Comparison of ENCODE assay signal across 13 mouse cellular contexts in the genomic region with DNA sequence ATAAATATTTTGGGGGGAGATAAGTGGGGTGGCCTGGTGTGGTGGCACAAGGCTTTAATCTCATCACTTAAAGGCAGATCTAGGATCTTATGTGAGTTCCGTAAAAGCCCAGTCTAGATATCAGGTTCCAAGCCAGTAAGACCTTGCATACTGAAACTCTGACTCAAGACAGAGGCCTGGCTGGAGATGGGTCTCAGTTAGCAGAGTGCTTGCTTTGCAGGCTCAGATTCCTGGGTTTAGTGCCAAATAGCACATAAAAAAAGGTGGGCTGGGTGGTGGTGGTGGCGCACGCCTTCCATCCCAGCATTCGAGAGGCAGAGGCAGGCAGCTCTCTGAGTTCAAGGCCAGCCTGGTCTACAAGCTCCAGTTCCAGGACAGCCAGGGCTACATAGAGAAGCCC. TPM values are rescaled to one million over a fixed set of nuclear protein-coding genes. Genes with fewer than 3 reads are reported as not detected.
A peak's percentile ranks its signal among the peaks of the same experiment; 100 is the strongest.
DNase-seq lines count a peak whose midpoint lies in the region; ATAC-seq and TF ChIP-seq lines count a peak whose summit lies in the region.
"Had no signal": no experiment of that assay in that cellular context is flagged by ENCODE, and none has a peak within 500 bp of the region (broad histone marks: within the 10 kb centered on the region; RNA-seq: fewer than 3 reads in every experiment).

No protein-coding gene starts in this region.

- no peak overlapping the region for H3K4me3 ChIP-seq in heart, postnatal 0 days (ENCODE audit: low read depth, low read length)
- H3K4me3 ChIP-seq in neural tube, embryonic 11.5 days (ENCODE audit: low read depth, low read length): no peak overlapping the region
- H3K4me3 ChIP-seq: hindbrain, embryonic 13.5 days; neural tube, embryonic 13.5 days had no signal

- intact Hi-C loops in heart, postnatal 10 days (cut with DNase I): no loop called here

- no peak for ATAC-seq in heart, postnatal 0 days (ENCODE audit: insufficient read depth, low read depth)
- ATAC-seq in neural tube, embryonic 11.5 days (ENCODE audit: insufficient read depth, low FRiP score, low TSS enrichment): no peak
- ATAC-seq in CD4-positive, CD25-positive, alpha-beta regulatory T cell, adult 4 months: no peak
- ATAC-seq in megakaryocyte progenitor cell, adult 5-6 weeks (replicated peaks; ENCODE audit: poor library complexity): no peak

- H3K4me2 ChIP-seq in heart, postnatal 0 days (ENCODE audit: low read depth, low read length): no peak overlapping the region
- no peak overlapping the region for H3K4me2 ChIP-seq in neural tube, embryonic 11.5 days (ENCODE audit: low read depth)
- H3K4me2 ChIP-seq: hindbrain, embryonic 13.5 days; neural tube, embryonic 13.5 days had no signal

- H3K27ac ChIP-seq in heart, postnatal 0 days (ENCODE audit: low read depth): peak overlapping the region; percentile 95
- H3K27ac ChIP-seq in neural tube, embryonic 11.5 days (ENCODE audit: low read depth, low read length): no peak overlapping the region
- H3K27ac ChIP-seq: hindbrain, embryonic 13.5 days had no signal

- TF ChIP-seq EP300 in heart, postnatal 0 days (IDR thresholded peaks at IDR 0.05; ENCODE audit: low read depth): no peak

- no peaks in the 10 kb centered on the region for H3K27me3 ChIP-seq in heart, postnatal 0 days (ENCODE audit: control insufficient read depth, insufficient read depth, low read length)
- no peaks in the 10 kb centered on the region for H3K27me3 ChIP-seq in neural tube, embryonic 11.5 days (ENCODE audit: control insufficient read depth, insufficient read depth, low read length)
- H3K27me3 ChIP-seq: hindbrain, embryonic 13.5 days; neural tube, embryonic 13.5 days had no signal

- H3K4me1 ChIP-seq in heart, postnatal 0 days (ENCODE audit: control insufficient read depth, insufficient read depth): peaks cover 21% of the 10 kb centered on the region
- peaks cover 8% of the 10 kb centered on the region for H3K4me1 ChIP-seq in neural tube, embryonic 11.5 days (ENCODE audit: control insufficient read depth, insufficient read depth, low read length)

- 0 out of 2 replicates have a peak overlapping the region, but pooled peaks have one; percentile 26 for H3K9ac ChIP-seq in heart, postnatal 0 days (replicated peaks; ENCODE audit: low read depth, low read length)
- H3K9ac ChIP-seq in neural tube, embryonic 11.5 days (ENCODE audit: low read length): no peak overlapping the region
- H3K9ac ChIP-seq: hindbrain, embryonic 13.5 days; neural tube, embryonic 13.5 days had no signal

- H3K9me3 ChIP-seq in heart, postnatal 0 days (replicated peaks; ENCODE audit: control insufficient read depth, low read length): no peaks in the 10 kb centered on the region
- H3K9me3 ChIP-seq in neural tube, embryonic 11.5 days (ENCODE audit: control insufficient read depth, low read length): no peaks in the 10 kb centered on the region
- H3K9me3 ChIP-seq: hindbrain, embryonic 13.5 days; neural tube, embryonic 13.5 days had no signal

- peak; percentile 25 for DNase-seq in adrenal gland, postnatal 14 days
- DNase-seq in adrenal gland, adult 2 months: no peak
- DNase-seq in heart, postnatal 0 days (ENCODE audit: low spot score): no peak
- no peak for DNase-seq in heart, postnatal 10 days
- DNase-seq in neural tube, embryonic 11.5 days (ENCODE audit: low spot score): peak; percentile 2
- DNase-seq in neural tube, embryonic 10.5 days (ENCODE audit: extremely low spot score, low spot score): no peak

- no peaks in the 10 kb centered on the region for H3K36me3 ChIP-seq in heart, postnatal 0 days (replicated peaks; ENCODE audit: control insufficient read depth, insufficient read depth, low read length)
- H3K36me3 ChIP-seq in neural tube, embryonic 11.5 days (ENCODE audit: control insufficient read depth, insufficient read depth, low read length): no peaks in the 10 kb centered on the region
- H3K36me3 ChIP-seq: hindbrain, embryonic 13.5 days; neural tube, embryonic 13.5 days had no signal

- TF ChIP-seq CTCF in heart, postnatal 0 days (IDR thresholded peaks at IDR 0.05; ENCODE audit: low read depth): no peak

- WGBS in heart, postnatal 0 days: 92% methylated on average over 4 of the region's 4 CpGs
- WGBS in neural tube, embryonic 11.5 days: 96% methylated on average over 4 of the region's 4 CpGs

RNA-seq across cellular contexts. Expression of a gene that starts 43.7 kb away (rescaled TPM):
- total RNA-seq in adrenal gland, postnatal 14 days (2021): not detected in 2 replicates
- not detected for total RNA-seq in adrenal gland, adult 2 months (2021)
- polyA plus RNA-seq in adrenal gland, adult 2 months (2012; rRNA removed): not detected in 2 replicates
- not detected in 2 replicates for total RNA-seq in heart, postnatal 0 days (2014; rRNA removed; ENCODE audit: low replicate concordance)
- not detected in 2 replicates for polyA plus RNA-seq in heart, postnatal 0 days (2015; fragmentation: Nextera tagmentation; extraction: Ambion mirVana)
- not detected for total RNA-seq in heart, postnatal 10 days (2021)
- polyA plus RNA-seq in neural tube, embryonic 11.5 days (2014; fragmentation: Nextera tagmentation; extraction: Ambion mirVana): not detected in 2 replicates
- not detected for polyA plus RNA-seq in CD4-positive, CD25-positive, alpha-beta regulatory T cell, adult 4 months (2017; shearing (Covaris generic))
- not detected in 2 replicates for total RNA-seq in megakaryocyte progenitor cell, adult 5-6 weeks (2015)
- total RNA-seq in megakaryocyte progenitor cell, adult 5-6 weeks (2017): not detected in 2 replicates
- total RNA-seq: adrenal gland, adult 18-20 months; left cerebral cortex, postnatal 14 days had no signal
- polyA plus RNA-seq: frontal cortex, adult 2 months; hindbrain, embryonic 13.5 days; neural tube, embryonic 13.5 days had no signal

RNA-seq across cellular contexts. Expression of a gene that starts 43.8 kb away (rescaled TPM):
- total RNA-seq in adrenal gland, postnatal 14 days (2021): not detected in 2 replicates
- total RNA-seq in adrenal gland, adult 2 months (2021): not detected
- polyA plus RNA-seq in adrenal gland, adult 2 months (2012; rRNA removed): 0.17 and 0.18 TPM in 2 replicates
- total RNA-seq in heart, postnatal 0 days (2014; rRNA removed; ENCODE audit: low replicate concordance): 0.31 TPM in 1 of 2 replicates, not detected in the other
- polyA plus RNA-seq in heart, postnatal 0 days (2015; fragmentation: Nextera tagmentation; extraction: Ambion mirVana): not detected in 2 replicates
- not detected for total RNA-seq in heart, postnatal 10 days (2021)
- 0.35 TPM in 1 of 2 replicates, not detected in the other for polyA plus RNA-seq in neural tube, embryonic 11.5 days (2014; fragmentation: Nextera tagmentation; extraction: Ambion mirVana)
- polyA plus RNA-seq in CD4-positive, CD25-positive, alpha-beta regulatory T cell, adult 4 months (2017; shearing (Covaris generic)): 1 to 10 TPM; 1.5 to 4.0 TPM
- 1.0 TPM in 1 of 2 replicates, not detected in the other for total RNA-seq in megakaryocyte progenitor cell, adult 5-6 weeks (2015)
- not detected in 2 replicates for total RNA-seq in megakaryocyte progenitor cell, adult 5-6 weeks (2017)
- total RNA-seq: adrenal gland, adult 18-20 months had no signal
- polyA plus RNA-seq: hindbrain, embryonic 13.5 days had no signal

RNA-seq across cellular contexts. Expression of a gene that starts 56.6 kb away (rescaled TPM):
- 806 and 848 TPM in 2 replicates for total RNA-seq in adrenal gland, postnatal 14 days (2021)
- total RNA-seq in adrenal gland, adult 2 months (2021): 100 to 1,000 TPM; 538 to 582 TPM
- polyA plus RNA-seq in adrenal gland, adult 2 months (2012; rRNA removed): 728 and 947 TPM in 2 replicates
- total RNA-seq in heart, postnatal 0 days (2014; rRNA removed; ENCODE audit: low replicate concordance): 379 and 399 TPM in 2 replicates
- polyA plus RNA-seq in heart, postnatal 0 days (2015; fragmentation: Nextera tagmentation; extraction: Ambion mirVana): 597 and 614 TPM in 2 replicates
- total RNA-seq in heart, postnatal 10 days (2021): 100 to 1,000 TPM; 535 to 599 TPM
- 2,926 and 3,268 TPM in 2 replicates for polyA plus RNA-seq in neural tube, embryonic 11.5 days (2014; fragmentation: Nextera tagmentation; extraction: Ambion mirVana)
- 1,000 to 10,000 TPM; 2,790 to 2,877 TPM for polyA plus RNA-seq in CD4-positive, CD25-positive, alpha-beta regulatory T cell, adult 4 months (2017; shearing (Covaris generic))
- total RNA-seq in megakaryocyte progenitor cell, adult 5-6 weeks (2015): 6,310 and 6,455 TPM in 2 replicates
- total RNA-seq in megakaryocyte progenitor cell, adult 5-6 weeks (2017): 6,827 and 7,265 TPM in 2 replicates

Comparison
In these comparisons a context has a peak if more than half of its experiments do, and no peak if none do; other contexts are left out.
1. DNase-seq: peak in adrenal gland, postnatal 14 days (single experiment) and neural tube, embryonic 11.5 days (single experiment); none in adrenal gland, adult 2 months (single experiment), heart, postnatal 0 days (single experiment), heart, postnatal 10 days (0 of 2) and neural tube, embryonic 10.5 days (single experiment).